ENCODE assay signal across 17 mouse cellular contexts in the genomic region with DNA sequence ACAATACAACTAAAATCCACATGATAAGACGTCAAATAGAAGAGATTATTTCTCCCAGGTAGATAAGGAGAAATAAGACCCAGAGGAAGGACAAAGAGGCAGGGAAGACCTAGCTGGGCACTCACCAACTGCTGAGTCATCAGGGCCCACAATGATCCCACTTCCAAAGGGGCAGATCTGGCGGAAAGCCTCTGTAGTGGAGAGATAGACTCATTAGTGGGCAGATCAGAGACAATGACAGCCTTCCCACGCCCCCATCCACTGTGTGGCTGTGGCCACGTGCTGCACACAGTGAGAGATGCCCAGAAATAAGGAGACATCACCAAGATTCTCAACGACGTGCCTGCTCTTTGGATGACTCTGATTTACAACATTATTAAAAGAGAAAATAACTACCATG.
"Had no signal": no experiment of that assay in that cellular context is flagged by ENCODE, and none has a peak within 500 bp of the region (broad histone marks: within the 10 kb centered on the region; RNA-seq: fewer than 3 reads in every experiment).

No protein-coding gene starts in this region.

- H3K36me3 ChIP-seq: liver, embryonic 15.5 days had no signal

- H3K27me3 ChIP-seq: liver, embryonic 15.5 days; lung, embryonic 15.5 days; midbrain, embryonic 12.5 days; midbrain, embryonic 15.5 days; neural tube, embryonic 12.5 days; stomach, embryonic 15.5 days had no signal

- H3K4me3 ChIP-seq: liver, embryonic 15.5 days; lung, embryonic 15.5 days; megakaryocyte, embryonic 14.5 days; midbrain, embryonic 12.5 days; midbrain, embryonic 15.5 days; neural tube, embryonic 12.5 days; stomach, embryonic 15.5 days had no signal

- H3K27ac ChIP-seq: liver, embryonic 15.5 days; lung, embryonic 15.5 days; macrophage; midbrain, embryonic 12.5 days; midbrain, embryonic 15.5 days; neural tube, embryonic 12.5 days; stomach, embryonic 15.5 days; stomach, postnatal 0 days had no signal

- H3K4me1 ChIP-seq: liver, embryonic 15.5 days; midbrain, embryonic 12.5 days; midbrain, embryonic 15.5 days; neural tube, embryonic 12.5 days; stomach, embryonic 15.5 days had no signal

- DNase-seq: liver, postnatal 0 days; lung, adult 2 months; lung, postnatal 14 days; lung, postnatal 36 days; right cerebral cortex, postnatal 14 days; thymus, adult 18-20 months; thymus, postnatal 14 days; thymus, postnatal 36 days had no signal
